Mouse (Mus musculus): ENCODE data around the gene Fam126b.
"Not testable (repeated sequence)": the region's sequence is repeated elsewhere in the genome, so short reads cannot be mapped to it uniquely, and the experiment has no call there.

The Fam126b gene

DNA sequence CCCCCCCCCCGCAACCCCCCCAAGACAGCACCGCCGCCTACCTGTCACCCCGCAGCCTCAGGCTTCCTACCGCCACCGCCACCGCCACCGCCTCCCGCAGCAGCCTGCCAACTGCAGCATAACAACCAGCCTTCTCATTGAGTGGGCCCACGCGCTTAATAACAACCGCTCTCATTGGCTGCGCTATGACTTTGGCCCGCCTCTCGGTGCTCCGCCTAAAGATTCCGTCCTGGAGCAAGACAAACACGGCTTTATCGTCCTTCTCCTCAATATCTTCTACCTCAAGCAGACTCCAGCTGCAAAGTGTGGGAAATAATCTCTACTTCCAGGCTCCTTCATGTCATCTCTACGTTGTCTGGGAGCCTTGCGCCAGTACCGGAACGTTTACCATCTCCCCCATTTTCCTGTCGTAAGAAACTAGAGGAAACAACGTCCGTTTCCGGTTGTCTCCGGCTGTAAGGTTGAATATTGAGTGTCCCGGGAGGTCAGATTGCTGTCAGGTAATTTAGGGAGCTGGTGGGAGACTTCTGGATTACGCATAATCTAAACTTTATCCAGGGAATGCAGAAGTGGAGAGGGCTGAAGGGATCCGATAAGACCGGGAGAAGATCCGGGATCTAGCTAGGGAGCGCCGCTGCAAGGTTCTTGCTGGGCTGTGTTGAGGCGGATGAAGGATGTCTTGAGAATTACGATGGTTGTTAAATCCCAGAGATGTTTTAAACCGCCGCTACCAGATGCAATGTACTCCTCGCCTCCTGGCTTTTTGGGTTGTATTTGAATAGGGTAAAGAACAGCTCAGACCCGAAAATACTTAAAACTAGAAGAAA is at the start of gene Fam126b, which contains the start of gene Ndufb3:
Gene Fam126b (minus strand): TSS at position 153 of the 827 bp plus-strand sequence.
Gene Ndufb3 (plus strand): TSS at position 214 of the 827 bp plus-strand sequence.
- peak; percentile 88 for DNase-seq

DNA sequence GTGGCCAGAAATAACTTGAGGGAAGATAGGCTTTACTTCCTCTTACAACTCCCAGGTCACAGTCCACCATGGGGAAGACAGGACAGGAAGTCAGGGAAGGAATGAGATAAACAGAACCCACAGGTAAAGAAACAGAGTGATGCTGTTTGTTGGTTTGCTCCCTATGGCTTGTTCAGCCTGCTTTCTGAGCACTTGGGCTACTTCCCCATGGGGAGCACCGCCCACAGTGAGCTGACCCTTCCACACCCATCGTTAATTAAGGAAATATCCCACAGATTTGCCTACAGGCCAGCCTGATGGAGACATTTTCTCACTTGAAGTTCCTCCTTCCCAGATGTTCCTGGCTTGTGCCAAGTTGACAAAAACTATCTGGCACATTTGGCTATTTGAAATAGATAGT is 42.7 kb upstream of the Fam126b start:
- DNase-seq = not testable (repeated sequence)

DNA sequence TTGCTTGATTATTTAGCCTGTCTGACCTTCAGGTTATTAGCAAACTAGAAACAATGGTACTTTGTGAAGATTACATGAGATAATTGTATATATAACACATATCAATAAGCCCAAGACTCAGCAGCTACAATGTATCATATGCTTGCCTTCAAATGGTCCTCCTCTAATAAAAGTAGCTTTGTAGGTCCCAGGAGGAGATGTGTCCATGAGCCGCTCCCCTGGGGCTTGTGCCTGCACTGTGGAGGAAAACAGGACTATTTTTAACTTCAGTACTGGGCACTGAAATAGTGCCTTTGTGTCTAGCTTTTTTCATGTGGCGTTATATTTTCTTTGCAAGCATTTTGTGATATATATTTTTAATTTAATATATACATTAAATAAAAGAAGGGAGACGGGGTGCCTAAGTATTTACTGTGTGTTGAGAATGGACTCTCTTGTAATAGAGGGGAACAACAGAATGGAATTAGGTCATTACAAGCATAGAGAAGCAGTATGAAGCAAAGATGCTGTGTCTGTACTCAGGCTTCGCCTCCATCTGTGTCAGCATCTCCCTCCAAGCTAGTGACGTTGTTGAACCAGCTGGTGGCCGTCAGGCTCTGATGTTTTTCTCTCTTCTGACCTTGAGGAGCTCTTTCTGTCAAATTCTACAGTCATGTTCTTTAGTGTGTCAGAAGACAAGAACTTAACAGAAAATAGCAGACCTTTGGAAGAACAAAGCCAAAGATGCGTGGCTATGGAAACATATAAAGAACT is 36.0 kb upstream of the Fam126b start:
- DNase-seq = no peak

DNA sequence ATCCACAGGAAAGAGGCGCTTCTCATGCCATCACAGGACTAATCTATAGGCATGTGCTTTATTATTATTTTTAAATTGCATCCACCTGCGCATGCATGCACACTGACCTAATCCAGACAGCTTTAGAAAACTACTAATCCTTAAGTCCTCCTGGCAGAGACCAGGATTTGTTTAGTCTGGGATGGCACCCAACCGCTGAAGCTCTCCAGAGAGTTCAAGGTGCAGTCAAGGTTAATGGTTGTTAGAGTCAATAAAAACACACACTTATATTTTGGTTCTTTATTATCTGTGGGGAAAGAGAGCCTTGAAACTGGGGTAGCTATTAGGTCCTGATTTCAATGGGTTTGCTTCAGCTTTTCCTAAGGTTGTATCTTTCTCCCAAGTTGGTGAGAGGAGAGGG is 35.1 kb upstream of the Fam126b start:
- no peak for DNase-seq

DNA sequence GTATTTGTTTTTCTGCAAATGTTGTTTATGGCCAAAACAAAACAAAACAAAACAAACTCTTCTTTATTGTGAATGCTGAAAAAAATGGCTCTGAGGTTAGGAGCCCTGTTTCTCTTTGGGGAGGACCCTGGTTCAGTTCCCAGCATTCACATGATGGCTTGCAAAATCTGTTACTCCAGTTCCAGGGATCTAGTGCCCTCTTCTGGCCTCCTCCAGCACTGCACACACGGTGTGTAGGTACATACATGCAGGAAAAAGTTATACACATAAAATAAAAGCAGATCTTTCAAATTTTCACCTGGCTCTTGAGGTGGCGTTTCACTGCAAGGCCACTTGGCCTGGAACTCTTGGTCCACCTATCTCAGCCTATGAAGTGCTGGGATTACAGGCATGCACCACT is 32.6 kb upstream of the Fam126b start:
- DNase-seq = peak; percentile 9

DNA sequence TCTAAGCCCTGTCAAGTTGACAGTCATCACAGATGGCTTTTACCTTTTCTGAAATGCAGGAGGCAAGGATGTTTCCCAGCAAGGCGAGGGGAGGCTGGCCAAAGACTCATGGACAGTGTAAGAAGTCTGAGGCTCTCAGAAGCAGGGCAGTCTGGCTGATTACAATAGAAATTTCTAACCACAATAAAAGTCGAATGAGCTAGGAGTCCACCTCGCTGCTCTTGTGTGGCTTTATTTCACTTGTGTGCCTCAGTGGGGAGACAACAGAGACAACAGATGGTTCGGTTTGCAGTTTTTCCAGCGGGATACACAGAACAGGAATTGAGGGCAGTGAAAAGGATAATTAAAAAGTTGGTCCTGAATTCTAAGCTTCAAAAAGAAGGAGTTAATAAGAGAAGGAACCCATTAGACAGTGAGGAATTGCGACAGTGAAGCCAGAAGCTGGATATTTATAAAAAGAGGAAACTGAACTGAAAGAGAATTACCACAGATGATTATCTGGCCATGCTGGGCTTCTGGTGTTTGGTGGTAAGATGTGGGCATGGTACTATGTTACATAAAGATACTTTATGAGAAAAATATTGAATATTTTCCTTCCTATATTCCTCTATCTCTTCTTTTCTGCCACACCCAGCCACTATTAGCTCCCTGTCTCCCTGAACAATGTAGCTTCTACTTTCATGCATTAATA is 32.0 kb upstream of the Fam126b start:
- no peak for DNase-seq

DNA sequence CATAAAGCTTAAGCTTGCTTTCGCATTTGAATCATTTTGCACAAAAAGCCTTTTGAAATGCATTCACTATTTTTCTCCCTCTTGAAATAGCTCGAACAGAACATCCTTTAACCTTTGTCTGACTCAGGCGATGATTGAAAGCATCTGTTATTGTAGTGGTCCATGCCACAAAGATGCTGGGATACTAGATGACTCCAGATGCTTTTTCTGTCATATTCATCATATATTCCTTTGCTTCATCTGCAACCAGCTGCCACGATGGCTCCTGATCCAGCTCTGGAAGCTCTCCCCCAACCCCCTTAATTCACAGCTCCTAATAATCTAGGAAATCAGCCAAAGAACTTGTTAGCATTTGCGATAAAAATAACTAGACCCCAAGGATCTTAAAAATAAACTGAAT is 31.0 kb upstream of the Fam126b start:
- no peak for DNase-seq

DNA sequence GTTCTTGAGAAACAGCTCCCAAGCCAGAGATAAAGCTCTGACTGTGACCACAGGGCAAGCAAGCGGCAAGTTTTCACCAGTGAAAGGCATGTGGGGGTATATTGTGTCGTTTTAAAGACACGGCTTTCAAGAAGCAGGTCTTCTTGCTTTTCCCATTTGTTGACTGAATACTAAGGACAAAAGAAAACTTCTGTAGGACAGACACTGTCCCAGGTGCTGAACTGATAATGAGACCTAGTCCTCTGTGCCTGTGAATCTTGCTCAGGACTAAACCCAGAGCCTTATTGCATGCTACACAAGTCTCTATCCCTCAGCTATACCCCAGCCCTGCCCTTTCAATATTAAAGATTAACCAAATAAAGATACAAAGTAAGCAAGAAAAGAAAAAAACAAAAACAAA is 30.1 kb upstream of the Fam126b start:
- DNase-seq = no peak

DNA sequence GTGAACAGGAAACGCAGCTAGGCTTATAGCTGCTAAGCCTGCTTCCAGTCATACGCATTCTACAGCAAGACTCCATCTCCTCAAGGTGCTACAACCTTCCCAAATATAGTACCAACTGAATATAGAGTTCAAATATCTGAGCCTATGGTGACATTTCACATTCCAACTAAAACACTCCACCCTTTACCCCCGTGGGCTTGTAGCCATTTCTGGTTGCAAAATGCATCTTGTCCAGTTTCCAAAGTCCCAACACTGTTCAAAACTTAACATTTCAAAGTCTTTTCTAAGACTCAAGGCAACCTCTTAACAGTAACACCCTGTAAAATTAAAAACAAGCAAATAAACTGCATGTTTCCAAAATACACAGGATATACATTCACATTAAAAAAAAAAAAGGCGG is 29.0 kb upstream of the Fam126b start:
- no peak for DNase-seq

DNA sequence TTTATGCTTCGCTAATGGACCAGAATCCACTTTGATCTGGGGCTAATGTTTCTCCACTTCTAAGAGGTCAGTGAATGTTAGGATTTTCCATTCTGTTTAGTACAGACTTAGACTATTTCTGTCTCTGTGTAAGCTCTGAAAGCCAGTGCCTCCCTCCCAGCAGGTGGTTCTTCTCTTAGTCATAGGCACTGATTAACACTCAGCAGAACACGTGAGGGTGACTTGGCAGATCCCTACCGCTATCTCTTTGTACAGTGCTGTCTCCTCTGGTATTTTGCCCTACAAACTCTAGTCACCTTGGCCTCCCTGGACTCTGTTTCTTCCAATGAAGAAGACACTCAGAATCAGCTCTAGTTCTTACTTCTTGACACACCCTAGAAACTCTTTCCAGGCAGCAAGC is 28.3 kb upstream of the Fam126b start:
- DNase-seq = no peak

DNA sequence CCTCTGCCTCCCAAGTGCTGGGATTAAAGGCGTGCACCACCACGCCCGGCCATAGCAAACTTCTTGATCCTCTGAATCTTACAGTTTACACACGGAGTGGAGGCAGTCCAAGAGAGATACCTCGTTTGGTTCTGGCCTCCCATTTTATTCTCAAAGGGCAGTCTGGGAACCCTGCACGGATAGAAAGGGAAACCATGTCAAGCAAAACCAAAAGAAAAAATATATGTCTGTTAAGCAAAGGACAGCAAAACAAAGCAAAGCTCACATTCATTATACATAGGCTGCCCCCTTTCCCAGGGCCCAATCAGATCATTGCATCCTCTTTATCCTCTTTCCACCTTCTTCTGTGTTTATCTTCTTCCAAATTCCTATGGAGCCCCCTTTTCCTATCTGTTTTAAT is 27.7 kb upstream of the Fam126b start:
- peak; percentile 18 for DNase-seq

DNA sequence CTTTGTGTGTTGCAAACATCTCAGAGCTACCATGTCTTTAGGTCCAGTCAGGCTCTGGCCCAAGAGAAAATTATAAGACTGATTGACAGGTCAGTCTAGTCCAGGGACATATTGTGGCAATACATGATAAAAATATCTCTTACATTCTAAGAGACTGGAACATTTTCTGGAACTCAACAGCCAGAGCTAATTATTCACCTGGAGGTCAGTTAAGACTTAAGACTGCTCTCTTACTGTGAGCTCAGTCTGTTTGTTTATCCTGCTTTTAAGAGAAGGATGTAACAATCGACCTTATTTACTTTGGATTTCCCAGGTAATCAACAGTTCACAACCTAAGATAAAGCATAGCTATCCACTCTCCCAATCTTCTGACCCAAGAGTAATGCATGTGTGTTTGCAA is 24.5 kb upstream of the Fam126b start:
- DNase-seq = no peak

DNA sequence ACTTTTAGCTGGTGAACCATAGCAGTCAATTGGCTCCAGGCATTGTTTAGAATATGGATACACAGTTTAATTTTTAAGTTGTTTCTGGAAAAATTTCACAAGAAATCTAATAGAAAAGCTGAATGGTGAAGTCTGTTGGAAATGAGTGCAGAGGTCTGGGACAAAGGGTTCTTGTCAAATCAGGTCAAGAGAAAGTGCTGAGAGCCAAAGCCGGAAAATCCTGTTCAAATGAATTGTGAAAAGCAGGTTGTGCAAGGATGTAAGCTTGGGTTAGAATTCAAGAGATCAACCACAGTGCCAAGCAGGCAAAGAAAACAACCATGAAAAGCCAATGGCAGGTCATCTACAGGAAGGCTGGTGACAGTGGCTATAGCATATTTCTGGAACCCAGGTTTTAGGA is 24.0 kb upstream of the Fam126b start:
- no peak for DNase-seq

DNA sequence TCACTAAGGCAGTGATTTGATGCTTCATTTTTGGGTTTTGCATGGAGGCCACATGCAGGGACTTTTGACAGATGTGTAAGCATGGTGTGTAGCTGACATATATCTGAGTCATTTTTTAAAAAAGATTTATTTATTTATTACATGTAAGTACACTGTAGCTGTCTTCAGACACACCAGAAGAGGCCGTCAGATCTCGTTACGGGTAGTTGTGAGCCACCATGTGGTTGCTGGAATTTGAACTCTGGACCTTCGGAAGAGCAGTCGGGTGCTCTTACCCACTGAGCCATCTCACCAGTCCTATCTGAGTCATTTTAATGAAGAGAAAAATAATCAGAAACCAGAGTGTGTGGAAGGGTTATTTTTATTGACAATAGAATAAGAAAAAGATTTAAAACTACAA is 23.5 kb upstream of the Fam126b start:
- not testable (repeated sequence) for DNase-seq

DNA sequence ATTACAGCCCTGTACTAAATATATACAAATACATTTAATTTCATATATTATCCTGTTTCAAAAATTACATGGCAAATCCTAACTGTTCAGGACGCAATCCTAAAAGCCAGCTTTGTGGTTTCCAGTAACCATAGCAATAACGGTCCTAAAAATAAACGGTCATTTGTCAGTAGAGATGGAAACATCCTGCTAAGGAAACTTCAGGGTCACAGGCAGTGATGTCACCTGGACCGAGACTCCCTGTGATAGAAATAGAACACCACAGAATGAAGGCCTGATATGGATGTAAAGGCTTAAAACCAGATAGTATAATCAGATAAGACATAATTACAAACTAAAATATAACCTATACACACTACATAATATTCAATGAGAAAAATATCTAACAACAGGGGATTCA is 17.6 kb upstream of the Fam126b start:
- DNase-seq = no peak

DNA sequence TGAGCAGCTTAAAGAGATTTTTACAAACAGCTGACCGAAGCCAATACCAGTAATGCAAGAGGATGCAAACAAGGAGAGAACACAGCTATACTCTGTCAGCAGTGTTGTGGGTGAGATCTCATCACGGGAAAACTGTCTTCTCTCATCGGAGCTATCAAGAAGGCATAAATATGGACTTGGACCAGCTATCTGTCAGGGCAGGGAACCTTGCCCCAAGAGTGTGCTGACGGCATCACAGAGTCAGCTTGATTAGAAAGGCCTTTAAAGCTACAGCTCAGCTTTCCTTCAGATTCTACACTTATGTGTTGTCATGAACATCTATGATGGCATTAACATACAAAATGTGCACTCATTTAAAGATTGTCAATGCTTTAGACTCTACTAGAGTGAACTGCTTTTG is 16.6 kb upstream of the Fam126b start:
- no peak for DNase-seq

DNA sequence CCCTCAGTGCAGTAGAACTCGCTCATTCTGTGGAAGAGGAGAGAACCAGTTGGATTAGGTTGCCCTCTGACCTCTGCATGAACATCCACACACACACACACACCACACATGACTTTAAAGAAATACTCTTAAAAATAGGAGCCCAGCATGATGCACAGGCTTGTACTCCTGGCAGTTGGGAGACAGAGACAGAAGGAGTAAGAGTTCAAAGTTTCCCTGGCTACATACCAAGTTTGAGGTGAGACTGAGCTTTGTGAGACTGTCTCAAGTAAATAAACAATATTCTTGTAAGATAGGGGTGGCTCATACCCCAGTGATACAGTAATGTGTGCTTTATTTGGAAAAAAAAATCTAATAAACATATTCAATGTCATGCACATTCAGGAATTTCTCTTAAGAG is 1.4 kb upstream of the Fam126b start:
- DNase-seq = no peak

DNA sequence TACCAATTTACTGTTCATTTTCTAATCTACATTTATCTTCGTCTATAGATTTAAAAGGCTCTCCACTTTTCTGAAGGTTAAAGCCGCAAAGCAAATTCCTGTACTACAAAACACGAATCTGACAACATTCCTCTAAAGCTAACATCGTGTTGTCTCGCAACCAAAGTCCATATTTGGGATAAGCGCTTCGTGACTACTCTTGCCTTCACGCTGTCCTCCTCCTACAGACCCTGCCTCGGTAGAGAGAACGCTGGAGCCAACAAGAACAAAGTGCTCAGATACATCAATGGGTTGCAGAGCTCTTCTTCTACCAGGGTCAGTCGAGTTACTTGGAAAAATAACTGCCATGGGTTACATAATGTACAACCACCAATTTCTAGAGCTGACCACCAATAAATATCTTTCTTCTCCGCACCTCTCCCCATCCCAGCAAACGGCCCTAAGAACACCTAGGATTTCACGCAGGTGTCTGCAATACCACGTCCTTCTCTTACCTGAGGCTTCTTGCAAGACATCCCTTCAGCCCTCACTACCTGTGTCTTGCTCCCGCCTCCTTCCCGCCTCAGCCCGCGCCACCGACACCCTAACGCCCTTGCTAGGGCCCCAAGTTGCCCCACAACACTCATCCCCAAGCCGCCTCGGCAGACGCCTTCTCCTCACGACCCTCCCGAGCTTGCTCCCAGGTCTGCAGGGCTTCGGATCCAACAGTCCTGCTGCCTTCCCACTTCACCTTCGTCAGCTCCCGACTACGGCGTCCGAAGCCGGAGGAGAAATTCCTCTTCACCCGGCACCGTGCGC is 551 bp downstream of the Fam126b start:
- no peak for DNase-seq

DNA sequence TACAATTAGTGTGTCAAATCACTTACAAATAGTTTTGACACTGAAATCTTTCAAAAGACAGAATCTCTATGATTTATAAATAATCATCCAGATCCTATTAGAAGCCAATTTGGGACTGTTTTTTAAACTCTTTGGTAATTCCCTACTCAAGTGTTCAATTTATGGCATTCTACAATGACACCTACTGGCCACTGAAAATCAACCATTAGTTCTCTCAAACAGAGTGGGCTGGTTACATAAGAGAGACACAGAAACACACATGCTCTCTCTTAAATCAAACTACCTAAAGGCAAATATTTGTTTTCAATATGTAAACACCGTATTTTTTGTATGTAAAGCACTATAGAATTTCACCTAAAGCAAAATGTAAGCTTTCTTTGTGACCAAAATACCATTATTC is 1.9 kb downstream of the Fam126b start:
- DNase-seq = no peak

DNA sequence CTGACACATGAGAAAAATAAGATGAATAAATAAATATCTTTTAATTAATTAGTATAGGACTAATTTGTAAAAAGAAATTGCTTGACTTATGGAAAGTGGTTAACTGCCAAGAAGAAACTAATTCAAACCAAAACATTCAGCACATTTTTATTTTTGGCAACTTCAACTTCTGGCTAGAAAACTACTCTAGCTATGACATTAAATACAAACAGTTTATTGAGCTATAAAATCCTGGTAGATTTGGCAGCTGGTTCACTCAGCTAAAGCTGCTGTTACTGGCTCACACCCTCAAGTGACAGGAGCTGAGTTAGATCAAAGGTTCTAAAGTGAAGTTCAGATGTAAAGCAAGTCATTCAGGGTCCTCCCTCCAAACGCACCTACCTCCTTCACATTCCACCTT is 3.5 kb downstream of the Fam126b start:
- no peak for DNase-seq

DNA sequence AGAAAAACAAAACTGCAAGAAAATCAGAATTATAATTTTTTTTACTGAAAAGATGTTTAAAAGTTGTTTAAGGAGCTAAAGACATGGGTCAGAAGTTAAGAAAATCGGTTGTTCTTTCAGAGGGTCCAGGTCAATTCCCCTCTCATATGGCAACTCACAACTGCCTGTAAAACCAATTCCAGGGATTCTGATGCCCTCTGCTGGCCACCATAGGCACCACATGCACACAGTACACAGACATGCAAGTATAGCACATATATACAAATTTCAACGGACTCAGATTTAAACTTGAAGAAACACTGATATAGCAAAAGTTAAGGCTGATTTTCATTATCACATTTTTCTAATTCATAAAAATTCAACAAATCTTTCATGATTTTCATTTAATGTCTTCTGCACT is 6.9 kb downstream of the Fam126b start:
- DNase-seq = peak; percentile 47

DNA sequence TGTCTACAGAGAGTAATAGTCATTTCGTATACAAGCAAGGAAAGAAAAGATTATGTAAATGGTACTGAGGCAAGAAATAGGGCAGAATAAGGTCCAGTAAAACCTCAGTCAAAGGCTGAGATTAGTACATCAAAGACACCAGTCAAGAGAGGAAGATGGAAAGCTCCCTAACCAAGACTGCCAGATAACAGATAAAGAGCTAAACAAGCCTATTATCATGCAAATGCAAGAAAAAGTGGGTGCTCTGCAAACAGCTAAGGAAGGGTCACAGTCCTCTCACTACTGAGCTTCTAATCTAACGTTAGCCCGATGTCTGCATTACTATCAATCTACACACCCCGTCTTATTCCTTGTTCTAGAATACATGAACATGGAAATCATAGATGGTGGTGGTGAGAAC is 15.7 kb downstream of the Fam126b start:
- DNase-seq = no peak

Measured in thymus, postnatal 14 days (tissue).